Mouse (Mus musculus) activated CD4-positive, CD25-positive, alpha-beta regulatory T cell, adult 9 weeks (primary cell): ENCODE results near the gene Cfap70. TPM values are rescaled to one million over a fixed set of nuclear protein-coding genes. Genes with fewer than 3 reads are reported as not detected.

ENCODE experiments used
- polyA plus RNA-seq: library from polyadenylated mRNA; unstranded; fragments of 100-300 nt; shearing (Covaris generic); gene quantifications from one replicate; pipeline ENCODE4 v1.2.1, GENCODE M21; 2017

Cfap70 gene
- polyA plus RNA-seq = not detected

GRCm38 (mm10) chr14:20451765-20452331 lies at the start of gene Cfap70:
TSS of gene Cfap70 (minus strand) at chr14:20452226.

GRCm38 (mm10) chr14:20496603-20497002 lies 44.6 kb upstream of the Cfap70 start, which contains the start of gene Mss51:
TSS of gene Mss51 (minus strand) at chr14:20496901.

GRCm38 (mm10) chr14:20479291-20480194 lies 27.5 kb upstream of the Cfap70 start, which contains the start of gene Anxa7:
TSS of gene Anxa7 (minus strand) at chr14:20480133.

GRCm38 (mm10) chr14:20393205-20393913 lies 58.7 kb downstream of the Cfap70 start, which contains the start of gene Mrps16:
TSS of gene Mrps16 (minus strand) at chr14:20393634.

GRCm38 (mm10) chr14:20388441-20389129 lies 63.4 kb downstream of the Cfap70 start, which contains the start of gene Dnajc9:
TSS of gene Dnajc9 (minus strand) at chr14:20388910.

GRCm38 (mm10) chr14:20347991-20348541 lies 104.0 kb downstream of the Cfap70 start, which contains the start of the genes Ecd and Fam149b:
TSS of gene Ecd (minus strand) at chr14:20348121.
TSS of gene Fam149b (plus strand) at chr14:20348162.

Other genes with a start within 250 kb of the Cfap70 start
- gene Kcnk16, start 183.0 kb downstream of the Cfap70 start, polyA plus RNA-seq = not detected
- gene Nudt13, start 157.5 kb downstream of the Cfap70 start, polyA plus RNA-seq = 20.2 TPM
- gene Ecd, start 104.1 kb downstream of the Cfap70 start, polyA plus RNA-seq = 71.3 TPM
- gene Fam149b, start 104.1 kb downstream of the Cfap70 start, polyA plus RNA-seq = 90.6 TPM
- 150 TPM for gene Dnajc9, start 63.3 kb downstream of the Cfap70 start, polyA plus RNA-seq
- 109 TPM for gene Mrps16, start 58.6 kb downstream of the Cfap70 start, polyA plus RNA-seq
- 56.3 TPM for gene Anxa7, start 27.9 kb upstream of the Cfap70 start, polyA plus RNA-seq
- 0.89 TPM for gene Mss51, start 44.7 kb upstream of the Cfap70 start, polyA plus RNA-seq
- gene Ppp3cb, start 94.3 kb upstream of the Cfap70 start, polyA plus RNA-seq = 12.9 TPM
- gene Usp54, start 188.8 kb upstream of the Cfap70 start, polyA plus RNA-seq = 4.7 TPM
- not detected for gene Myoz1, start 204.3 kb upstream of the Cfap70 start, polyA plus RNA-seq
- gene Synpo2l, start 216.1 kb upstream of the Cfap70 start, polyA plus RNA-seq = 0.07 TPM
- 280 TPM for gene Sec24c, start 222.1 kb upstream of the Cfap70 start, polyA plus RNA-seq
- gene Fut11, start 242.7 kb upstream of the Cfap70 start, polyA plus RNA-seq = 5.0 TPM